Mouse (Mus musculus): ENCODE measurements around the gene Iapp.
A peak's percentile ranks its signal among the peaks of the same experiment; 100 is the strongest.

DNA sequence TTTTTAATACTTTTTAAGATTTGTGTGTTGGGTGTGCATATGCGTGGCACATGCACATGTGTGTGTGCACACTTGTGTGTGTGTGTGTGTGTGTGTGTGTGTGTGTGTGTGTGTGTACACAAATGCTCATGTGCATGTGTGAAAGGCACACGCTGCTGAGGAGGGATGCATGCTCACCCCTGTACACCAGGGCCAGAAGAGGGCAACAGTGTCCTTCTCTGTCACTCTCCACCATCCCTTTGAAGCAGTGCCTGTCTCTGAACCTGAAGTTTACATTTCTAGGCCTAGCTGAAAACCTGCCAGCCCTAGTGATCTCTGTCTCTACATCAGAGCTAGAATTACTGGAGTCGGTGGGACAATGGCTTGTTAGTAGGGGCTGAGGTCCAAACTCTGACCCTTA lies 28.4 kb downstream of the Iapp start:
- TF ChIP-seq POLR2A (IDR thresholded peaks at IDR 0.05; ENCODE audit: low read depth, low read length) (no peak), CTCF (conservative IDR thresholded peaks at IDR 0.05; ENCODE audit: insufficient read depth, insufficient read length, low read depth, low read length) (peak; percentile 27; the same call in 1 of the 2 replicates)
